Mouse (Mus musculus): ENCODE results near the gene Traf5.

DNA sequence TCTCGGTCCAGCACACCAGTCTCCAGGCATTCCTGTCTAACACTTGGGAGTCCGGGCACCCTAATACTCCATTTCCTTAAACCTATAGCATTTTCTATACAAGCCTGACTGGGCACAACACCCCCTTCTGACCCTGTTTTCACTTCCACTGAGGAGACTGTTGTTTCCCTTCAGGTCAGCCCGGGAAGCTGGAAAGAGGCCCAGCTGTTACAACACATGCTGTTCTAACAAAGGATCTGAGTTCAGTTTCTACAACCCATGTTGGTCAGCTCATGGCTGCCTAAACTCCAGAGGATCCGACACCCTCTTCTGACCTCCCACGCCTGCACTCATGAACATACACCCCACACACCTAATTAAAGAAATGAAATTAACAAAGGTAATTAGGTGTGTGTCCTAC lies 39.4 kb downstream of the Traf5 start:
- TF ChIP-seq CTCF (IDR thresholded peaks at IDR 0.05; ENCODE audit: borderline replicate concordance, insufficient read depth, low read length), result no peak
- TF ChIP-seq POLR2A (IDR thresholded peaks at IDR 0.05; ENCODE audit: low read depth, low read length), result no peak

All from embryonic fibroblast, embryonic 13.5 days (primary cell).